Mouse (Mus musculus): ENCODE results near the gene BC030867. TPM values are rescaled to one million over a fixed set of nuclear protein-coding genes. Genes with fewer than 3 reads are reported as not detected.
A peak's percentile ranks its signal among the peaks of the same experiment; 100 is the strongest.
"Not testable (repeated sequence)": the region's sequence is repeated elsewhere in the genome, so short reads cannot be mapped to it uniquely, and the experiment has no call there.

BC030867 gene
- polyA plus RNA-seq, 1 experiment from 2014 or later = 6.3 TPM

GRCm38 (mm10) chr11:102277754-102278153 lies 29.1 kb downstream of the BC030867 start:
- Histone ChIP-seq H3K9ac (ENCODE audit: low read length) (no peak overlapping the region), H3K27ac (ENCODE audit: low read depth, low read length) (no peak overlapping the region), H3K27me3 (replicated peaks; ENCODE audit: control insufficient read depth, insufficient read depth, low read length) (0 out of 2 replicates have a peak, but pooled peaks cover 5% of the 10 kb centered on the region), H3K4me3 (ENCODE audit: low read depth, low read length) (no peak overlapping the region), H3K9me3 (replicated peaks; ENCODE audit: control insufficient read depth, low read length) (no peaks in the 10 kb centered on the region), H3K4me1 (ENCODE audit: control insufficient read depth, insufficient read depth, low read length) (peaks cover 3% of the 10 kb centered on the region; the same call in 1 of the 2 replicates), H3K4me2 (ENCODE audit: low read length) (no peak overlapping the region), H3K36me3 (ENCODE audit: control insufficient read depth, insufficient read depth, low read length) (no peaks in the 10 kb centered on the region)
- DNase-seq (ENCODE audit: low spot score) (no peak), ATAC-seq (no peak)
- WGBS = 42% methylated on average over 11 of the region's 12 CpGs

- H3K9ac ChIP-seq (ENCODE audit: low read length) = no peak overlapping the region
- H3K4me3 ChIP-seq (ENCODE audit: low read depth, low read length) = no peak overlapping the region
- H3K27me3 ChIP-seq (replicated peaks; ENCODE audit: control insufficient read depth, insufficient read depth, low read length) = 0 out of 2 replicates have a peak, but pooled peaks cover 5% of the 10 kb centered on the region
- no peak for ATAC-seq
- no peak for DNase-seq (ENCODE audit: low spot score)
- H3K27ac ChIP-seq (ENCODE audit: low read depth, low read length) = no peak overlapping the region
- no peak overlapping the region for H3K4me2 ChIP-seq (ENCODE audit: low read length)
- no peaks in the 10 kb centered on the region for H3K36me3 ChIP-seq (ENCODE audit: control insufficient read depth, insufficient read depth, low read length)
- H3K4me1 ChIP-seq (ENCODE audit: control insufficient read depth, insufficient read depth, low read length) = peaks cover 3% of the 10 kb centered on the region; the same call in 1 of the 2 replicates
- no peaks in the 10 kb centered on the region for H3K9me3 ChIP-seq (replicated peaks; ENCODE audit: control insufficient read depth, low read length)
- 87% methylated on average over 3 of the region's 3 CpGs for WGBS
Observed at GRCm38 (mm10) chr11:102279595-102279994, 30.9 kb downstream of the BC030867 start.

GRCm38 (mm10) chr11:102280267-102280666 lies 31.6 kb downstream of the BC030867 start:
- H3K4me1 ChIP-seq (ENCODE audit: control insufficient read depth, insufficient read depth, low read length); H3K27me3 ChIP-seq (replicated peaks; ENCODE audit: control insufficient read depth, insufficient read depth, low read length); H3K9me3 ChIP-seq (replicated peaks; ENCODE audit: control insufficient read depth, low read length); ATAC-seq; H3K9ac ChIP-seq (ENCODE audit: low read length); H3K36me3 ChIP-seq (ENCODE audit: control insufficient read depth, insufficient read depth, low read length); DNase-seq (ENCODE audit: low spot score); H3K4me2 ChIP-seq (ENCODE audit: low read length); H3K27ac ChIP-seq (ENCODE audit: low read depth, low read length); H3K4me3 ChIP-seq (ENCODE audit: low read depth, low read length): not testable (repeated sequence)
- 76% methylated on average over 6 of the region's 6 CpGs for WGBS

- H3K36me3 ChIP-seq (ENCODE audit: control insufficient read depth, insufficient read depth, low read length) = peaks cover 19% of the 10 kb centered on the region
- no peaks in the 10 kb centered on the region for H3K9me3 ChIP-seq (replicated peaks; ENCODE audit: control insufficient read depth, low read length)
- peak overlapping the region; percentile 54; the same call in 1 of the 2 replicates for H3K4me3 ChIP-seq (ENCODE audit: low read depth, low read length)
- H3K4me2 ChIP-seq (ENCODE audit: low read length) = peak overlapping the region; percentile 87
- WGBS = 91% methylated on average over 6 of the region's 6 CpGs
- no peaks in the 10 kb centered on the region for H3K27me3 ChIP-seq (replicated peaks; ENCODE audit: control insufficient read depth, insufficient read depth, low read length)
- peaks cover 8% of the 10 kb centered on the region for H3K4me1 ChIP-seq (ENCODE audit: control insufficient read depth, insufficient read depth, low read length)
- no peak overlapping the region for H3K9ac ChIP-seq (ENCODE audit: low read length)
- H3K27ac ChIP-seq (ENCODE audit: low read depth, low read length) = peak overlapping the region; percentile 76; the same call in 1 of the 2 replicates
- ATAC-seq (no peak), DNase-seq (ENCODE audit: low spot score) (no peak)
Observed at GRCm38 (mm10) chr11:102283922-102284321, 35.2 kb downstream of the BC030867 start.

GRCm38 (mm10) chr11:102284501-102285094 lies 35.9 kb downstream of the BC030867 start, which contains the start of gene Tmub2:
TSS of gene Tmub2 (plus strand) at chr11:102284931.
- H3K9me3 ChIP-seq (replicated peaks; ENCODE audit: control insufficient read depth, low read length) = no peaks in the 10 kb centered on the region
- peak within 1 kb of the TSS; percentile 87 for H3K4me2 ChIP-seq (ENCODE audit: low read length)
- 1% methylated on average over 32 of the region's 32 CpGs for WGBS
- DNase-seq (ENCODE audit: low spot score) (peak; percentile 99), ATAC-seq (peak; percentile 94)
- peaks cover 8% of the 10 kb centered on the region for H3K4me1 ChIP-seq (ENCODE audit: control insufficient read depth, insufficient read depth, low read length)
- no peaks in the 10 kb centered on the region for H3K27me3 ChIP-seq (replicated peaks; ENCODE audit: control insufficient read depth, insufficient read depth, low read length)
- H3K9ac ChIP-seq (ENCODE audit: low read length) = peak within 1 kb of the TSS; percentile 75
- H3K4me3 ChIP-seq (ENCODE audit: low read depth, low read length) = peak within 1 kb of the TSS; percentile 54
- peak within 1 kb of the TSS; percentile 76 for H3K27ac ChIP-seq (ENCODE audit: low read depth, low read length)
- H3K36me3 ChIP-seq (ENCODE audit: control insufficient read depth, insufficient read depth, low read length) = peaks cover 26% of the 10 kb centered on the region

GRCm38 (mm10) chr11:102285095-102285834 lies 36.6 kb downstream of the BC030867 start:
- 6% methylated on average over 31 of the region's 31 CpGs for WGBS
- Histone ChIP-seq H3K9me3 (replicated peaks; ENCODE audit: control insufficient read depth, low read length) (no peaks in the 10 kb centered on the region), H3K4me3 (ENCODE audit: low read depth, low read length) (peak overlapping the region; percentile 54), H3K4me1 (ENCODE audit: control insufficient read depth, insufficient read depth, low read length) (peaks cover 8% of the 10 kb centered on the region), H3K9ac (ENCODE audit: low read length) (peak overlapping the region; percentile 75), H3K36me3 (ENCODE audit: control insufficient read depth, insufficient read depth, low read length) (peaks cover 32% of the 10 kb centered on the region), H3K27ac (ENCODE audit: low read depth, low read length) (peak overlapping the region; percentile 76), H3K4me2 (ENCODE audit: low read length) (peak overlapping the region; percentile 87), H3K27me3 (replicated peaks; ENCODE audit: control insufficient read depth, insufficient read depth, low read length) (no peaks in the 10 kb centered on the region)
- peak; percentile 78 for ATAC-seq
- no peak for DNase-seq (ENCODE audit: low spot score)

GRCm38 (mm10) chr11:102287485-102287884 lies 38.8 kb downstream of the BC030867 start:
- H3K9ac ChIP-seq (ENCODE audit: low read length) = no peak overlapping the region
- H3K4me3 ChIP-seq (ENCODE audit: low read depth, low read length) = no peak overlapping the region
- DNase-seq (ENCODE audit: low spot score) = no peak

GRCm38 (mm10) chr11:102288027-102288804 lies 39.5 kb downstream of the BC030867 start:
- Histone ChIP-seq H3K4me1 (ENCODE audit: control insufficient read depth, insufficient read depth, low read length) (peaks cover 8% of the 10 kb centered on the region), H3K4me3 (ENCODE audit: low read depth, low read length) (no peak overlapping the region), H3K36me3 (ENCODE audit: control insufficient read depth, insufficient read depth, low read length) (peaks cover 61% of the 10 kb centered on the region), H3K9ac (ENCODE audit: low read length) (no peak overlapping the region), H3K4me2 (ENCODE audit: low read length) (no peak overlapping the region), H3K9me3 (replicated peaks; ENCODE audit: control insufficient read depth, low read length) (no peaks in the 10 kb centered on the region), H3K27me3 (replicated peaks; ENCODE audit: control insufficient read depth, insufficient read depth, low read length) (no peaks in the 10 kb centered on the region), H3K27ac (ENCODE audit: low read depth, low read length) (no peak overlapping the region)
- ATAC-seq (no peak), DNase-seq (ENCODE audit: low spot score) (no peak)
- WGBS = 85% methylated on average over 8 of the region's 8 CpGs

More at GRCm38 (mm10) chr11:102287485-102287884, 38.8 kb downstream of the BC030867 start:
- peaks cover 8% of the 10 kb centered on the region for H3K4me1 ChIP-seq (ENCODE audit: control insufficient read depth, insufficient read depth, low read length)
- 91% methylated on average over 8 of the region's 8 CpGs for WGBS
- H3K36me3 ChIP-seq (ENCODE audit: control insufficient read depth, insufficient read depth, low read length) = peaks cover 54% of the 10 kb centered on the region
- H3K27ac ChIP-seq (ENCODE audit: low read depth, low read length) = no peak overlapping the region
- no peak for ATAC-seq
- no peaks in the 10 kb centered on the region for H3K27me3 ChIP-seq (replicated peaks; ENCODE audit: control insufficient read depth, insufficient read depth, low read length)
- no peak overlapping the region for H3K4me2 ChIP-seq (ENCODE audit: low read length)
- no peaks in the 10 kb centered on the region for H3K9me3 ChIP-seq (replicated peaks; ENCODE audit: control insufficient read depth, low read length)

All from forebrain, embryonic 14.5 days (tissue).